Mouse (Mus musculus): ENCODE data around the gene Rtl8b. TPM values are rescaled to one million over a fixed set of nuclear protein-coding genes. Genes with fewer than 3 reads are reported as not detected.

Gene Rtl8b
- 193 and 210 TPM in 2 replicates for polyA plus RNA-seq (2012; rRNA removed)

DNA sequence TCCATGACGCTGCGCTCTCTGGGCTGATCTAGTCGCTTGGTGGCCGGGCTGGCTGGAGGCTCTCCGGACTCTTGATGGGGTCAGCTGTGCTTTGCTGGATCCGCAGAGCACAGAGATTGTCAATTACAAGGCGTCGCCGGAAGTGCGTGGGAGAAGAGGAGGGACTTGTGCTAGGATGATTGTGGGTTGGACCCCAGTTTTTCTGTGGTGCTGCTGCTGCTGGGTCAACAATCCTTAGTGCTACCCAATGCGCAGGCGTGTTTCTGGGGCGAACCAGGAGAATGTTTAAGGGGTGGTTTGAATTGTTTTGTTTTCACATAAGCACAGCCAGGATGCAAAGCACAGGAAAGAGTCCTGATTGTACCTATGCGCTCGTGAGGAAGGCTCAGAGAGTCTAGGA, at the start of gene Rtl8b:
Rtl8b (minus strand) TSS at position 115 of the 400 bp plus-strand sequence.

DNA sequence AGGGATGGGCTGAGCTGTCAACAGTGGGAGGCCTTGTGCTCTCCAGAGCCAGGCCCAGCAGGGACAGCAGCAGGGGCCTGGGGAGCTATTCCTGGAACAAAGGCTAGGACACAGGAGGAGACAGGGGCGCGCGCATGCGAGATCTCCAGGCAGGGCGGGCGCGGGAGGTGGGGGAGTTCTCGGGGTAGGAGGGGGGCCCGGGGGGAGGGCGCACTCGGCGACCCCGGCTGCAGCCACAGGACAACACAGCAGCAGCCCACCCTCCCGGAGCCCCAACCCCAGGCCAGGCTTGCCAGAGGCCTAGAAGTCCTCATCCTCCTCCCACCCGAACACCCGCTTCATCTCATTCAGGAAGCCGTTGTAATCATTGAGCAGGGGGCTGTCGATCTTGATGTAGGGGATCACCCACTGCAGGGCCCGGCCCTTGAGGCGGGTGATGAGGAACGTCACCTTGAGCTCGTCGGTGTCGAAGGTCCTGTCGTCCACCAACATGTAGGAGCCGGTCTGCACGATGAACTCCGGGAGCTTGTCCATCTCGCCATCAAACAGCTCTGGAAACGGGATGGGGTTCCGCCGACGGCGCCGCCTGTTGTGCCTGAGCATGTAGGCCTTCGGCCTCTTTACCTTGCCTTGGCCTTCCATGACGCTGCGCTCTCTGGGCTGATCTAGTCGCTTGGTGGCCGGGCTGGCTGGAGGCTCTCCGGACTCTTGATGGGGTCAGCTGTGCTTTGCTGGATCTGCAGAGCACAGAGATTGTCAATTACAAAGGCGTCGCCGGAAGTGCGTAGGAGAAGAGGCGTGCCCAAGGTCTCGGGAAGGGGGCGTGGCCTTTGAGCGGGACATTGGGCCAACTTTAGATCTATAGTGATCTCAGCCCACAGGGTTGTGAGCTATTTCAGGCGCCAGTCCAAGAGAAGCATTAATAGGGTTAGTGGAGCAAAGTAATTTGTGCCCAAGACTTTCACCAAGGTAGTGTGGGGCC, 26.9 kb downstream of the Rtl8b start, which contains the start of gene Rtl8a:
Rtl8a (minus strand) TSS at position 703 of the 982 bp plus-strand sequence.

Other genes with a start within 250 kb of the Rtl8b start
- gene Etd, start 235.5 kb downstream of the Rtl8b start, polyA plus RNA-seq (2012; rRNA removed) = not detected in 2 replicates
- 36.4 and 43.8 TPM in 2 replicates for gene Rtl8c, start 62.4 kb downstream of the Rtl8b start, polyA plus RNA-seq (2012; rRNA removed)
- not detected in 2 replicates for gene Gm14597, start 61.4 kb downstream of the Rtl8b start, polyA plus RNA-seq (2012; rRNA removed)
- 224 and 227 TPM in 2 replicates for gene Rtl8a, start 26.7 kb downstream of the Rtl8b start, polyA plus RNA-seq (2012; rRNA removed)
- 0.30 and 0.45 TPM in 2 replicates for gene 4930502E18Rik, start 54.4 kb upstream of the Rtl8b start, polyA plus RNA-seq (2012; rRNA removed)
- not detected in 2 replicates for gene 1700013H16Rik, start 87.4 kb upstream of the Rtl8b start, polyA plus RNA-seq (2012; rRNA removed)
- gene Zfp36l3, start 106.0 kb upstream of the Rtl8b start, polyA plus RNA-seq (2012; rRNA removed) = 0.10 TPM in 1 of 2 replicates, not detected in the other
- gene Xlr, start 127.3 kb upstream of the Rtl8b start, polyA plus RNA-seq (2012; rRNA removed) = not detected in 2 replicates